Mouse (Mus musculus): ENCODE measurements around the gene Atmin. TPM values are rescaled to one million over a fixed set of nuclear protein-coding genes. Genes with fewer than 3 reads are reported as not detected.

The Atmin gene
- polyA plus RNA-seq, 1 experiment = 0.95 TPM

GRCm38 (mm10) chr8:116946851-116947250, 3.7 kb downstream of the Atmin start:
- Histone ChIP-seq H3K36me3 (replicated peaks; ENCODE audit: low read length) (no peaks in the 10 kb centered on the region), H3K9me3 (no peaks in the 10 kb centered on the region), H3K27me3 (replicated peaks) (no peaks in the 10 kb centered on the region), H3K4me1 (peaks cover 74% of the 10 kb centered on the region), H3K4me3 (replicated peaks) (peak overlapping the region; percentile 88)
- TF ChIP-seq GATA1 (IDR thresholded peaks at IDR 0.05; ENCODE audit: borderline replicate concordance, low read length) (no peak), FLI1 (IDR thresholded peaks at IDR 0.05; ENCODE audit: low read length) (no peak)

- TF ChIP-seq GATA1 (IDR thresholded peaks at IDR 0.05; ENCODE audit: borderline replicate concordance, low read length) (no peak), FLI1 (IDR thresholded peaks at IDR 0.05; ENCODE audit: low read length) (no peak)
- Histone ChIP-seq H3K4me1 (peaks cover 74% of the 10 kb centered on the region), H3K9me3 (no peaks in the 10 kb centered on the region), H3K36me3 (replicated peaks; ENCODE audit: low read length) (peaks cover 3% of the 10 kb centered on the region), H3K27me3 (replicated peaks) (no peaks in the 10 kb centered on the region), H3K4me3 (replicated peaks) (peak overlapping the region; percentile 78)
Measured at GRCm38 (mm10) chr8:116947589-116947988, 4.4 kb downstream of the Atmin start.

- Histone ChIP-seq H3K4me3 (replicated peaks) (no peak overlapping the region), H3K4me1 (peaks cover 58% of the 10 kb centered on the region), H3K36me3 (replicated peaks; ENCODE audit: low read length) (peaks cover 41% of the 10 kb centered on the region), H3K9me3 (no peaks in the 10 kb centered on the region), H3K27me3 (replicated peaks) (no peaks in the 10 kb centered on the region)
- no peak for TF ChIP-seq FLI1 (IDR thresholded peaks at IDR 0.05; ENCODE audit: low read length)
- no peak for TF ChIP-seq GATA1 (IDR thresholded peaks at IDR 0.05; ENCODE audit: borderline replicate concordance, low read length)
Measured at GRCm38 (mm10) chr8:116951369-116951768, 8.2 kb downstream of the Atmin start.

- Histone ChIP-seq H3K4me3 (replicated peaks) (no peak overlapping the region), H3K9me3 (no peaks in the 10 kb centered on the region), H3K36me3 (replicated peaks; ENCODE audit: low read length) (peaks cover 45% of the 10 kb centered on the region), H3K4me1 (peaks cover 54% of the 10 kb centered on the region), H3K27me3 (replicated peaks) (no peaks in the 10 kb centered on the region)
- TF ChIP-seq FLI1 (IDR thresholded peaks at IDR 0.05; ENCODE audit: low read length) (no peak), GATA1 (IDR thresholded peaks at IDR 0.05; ENCODE audit: borderline replicate concordance, low read length) (no peak)
Measured at GRCm38 (mm10) chr8:116951778-116952177, 8.6 kb downstream of the Atmin start.

- peaks cover 51% of the 10 kb centered on the region for H3K36me3 ChIP-seq (replicated peaks; ENCODE audit: low read length)
- no peak for TF ChIP-seq FLI1 (IDR thresholded peaks at IDR 0.05; ENCODE audit: low read length)
Measured at GRCm38 (mm10) chr8:116952428-116952827, 9.2 kb downstream of the Atmin start.

GRCm38 (mm10) chr8:116954415-116954814, 11.2 kb downstream of the Atmin start:
- H3K9me3 ChIP-seq = no peaks in the 10 kb centered on the region
- peaks cover 50% of the 10 kb centered on the region for H3K4me1 ChIP-seq
- H3K36me3 ChIP-seq (replicated peaks; ENCODE audit: low read length) = peaks cover 71% of the 10 kb centered on the region
- no peak overlapping the region for H3K4me3 ChIP-seq (replicated peaks)
- no peaks in the 10 kb centered on the region for H3K27me3 ChIP-seq (replicated peaks)
- TF ChIP-seq FLI1 (IDR thresholded peaks at IDR 0.05; ENCODE audit: low read length) (no peak), GATA1 (IDR thresholded peaks at IDR 0.05; ENCODE audit: borderline replicate concordance, low read length) (no peak)

More at GRCm38 (mm10) chr8:116952428-116952827, 9.2 kb downstream of the Atmin start:
- Histone ChIP-seq H3K9me3 (no peaks in the 10 kb centered on the region), H3K4me3 (replicated peaks) (no peak overlapping the region), H3K4me1 (peaks cover 49% of the 10 kb centered on the region), H3K27me3 (replicated peaks) (no peaks in the 10 kb centered on the region)

GRCm38 (mm10) chr8:116969531-116969930, 26.3 kb downstream of the Atmin start:
- Histone ChIP-seq H3K27me3 (replicated peaks) (peaks cover 26% of the 10 kb centered on the region), H3K4me3 (replicated peaks) (no peak overlapping the region), H3K4me1 (peaks cover 8% of the 10 kb centered on the region; the same call in 1 of the 2 replicates), H3K9me3 (no peaks in the 10 kb centered on the region), H3K36me3 (replicated peaks; ENCODE audit: low read length) (no peaks in the 10 kb centered on the region)
- TF ChIP-seq GATA1 (IDR thresholded peaks at IDR 0.05; ENCODE audit: borderline replicate concordance, low read length) (no peak), FLI1 (IDR thresholded peaks at IDR 0.05; ENCODE audit: low read length) (no peak)

- Histone ChIP-seq H3K9me3 (no peaks in the 10 kb centered on the region), H3K36me3 (replicated peaks; ENCODE audit: low read length) (no peaks in the 10 kb centered on the region), H3K4me3 (replicated peaks) (no peak overlapping the region), H3K4me1 (peaks cover 40% of the 10 kb centered on the region), H3K27me3 (replicated peaks) (peaks cover 35% of the 10 kb centered on the region)
- TF ChIP-seq FLI1 (IDR thresholded peaks at IDR 0.05; ENCODE audit: low read length) (no peak), GATA1 (IDR thresholded peaks at IDR 0.05; ENCODE audit: borderline replicate concordance, low read length) (no peak)
Measured at GRCm38 (mm10) chr8:116975066-116975465, 31.9 kb downstream of the Atmin start.

- Histone ChIP-seq H3K9me3 (no peaks in the 10 kb centered on the region), H3K4me3 (replicated peaks) (no peak overlapping the region), H3K27me3 (replicated peaks) (peaks cover 32% of the 10 kb centered on the region), H3K36me3 (replicated peaks; ENCODE audit: low read length) (no peaks in the 10 kb centered on the region), H3K4me1 (peaks cover 37% of the 10 kb centered on the region)
- TF ChIP-seq GATA1 (IDR thresholded peaks at IDR 0.05; ENCODE audit: borderline replicate concordance, low read length) (no peak), FLI1 (IDR thresholded peaks at IDR 0.05; ENCODE audit: low read length) (no peak)
Measured at GRCm38 (mm10) chr8:116975606-116976005, 32.4 kb downstream of the Atmin start.

- TF ChIP-seq FLI1 (IDR thresholded peaks at IDR 0.05; ENCODE audit: low read length) = no peak
- TF ChIP-seq GATA1 (IDR thresholded peaks at IDR 0.05; ENCODE audit: borderline replicate concordance, low read length) = no peak
- H3K27me3 ChIP-seq (replicated peaks) = peaks cover 19% of the 10 kb centered on the region
- H3K4me1 ChIP-seq = peaks cover 34% of the 10 kb centered on the region
- peak overlapping the region; percentile 95 for H3K4me3 ChIP-seq (replicated peaks)
- H3K36me3 ChIP-seq (replicated peaks; ENCODE audit: low read length) = peaks cover 6% of the 10 kb centered on the region
- no peaks in the 10 kb centered on the region for H3K9me3 ChIP-seq
Measured at GRCm38 (mm10) chr8:116978052-116978451, 34.9 kb downstream of the Atmin start.

Data from megakaryocyte, embryonic 14.5 days (primary cell).